Mouse (Mus musculus) lung, adult 18-20 months (tissue): ENCODE results near the gene Aurkb.

Source experiments
- DNase-seq, 2 experiments: peaks; one replicate each; pipeline ENCODE4 v3.0.0; 2022; ENCODE audit warnings: mixed read lengths in 2 of 2

Aurkb gene

GRCm38 (mm10) chr11:69064259-69065133 is 19.0 kb downstream of the Aurkb start:
- DNase-seq = no peak

- DNase-seq = no peak
These were observed 20.0 kb downstream of the Aurkb start for GRCm38 (mm10) chr11:69065394-69065925.

GRCm38 (mm10) chr11:69066163-69066861 is 20.9 kb downstream of the Aurkb start:
- peak; percentile 59 to 66 for DNase-seq

GRCm38 (mm10) chr11:69066956-69067355 is 21.5 kb downstream of the Aurkb start:
- DNase-seq = peak; percentile 88 to 91

GRCm38 (mm10) chr11:69067601-69068000 is 22.2 kb downstream of the Aurkb start:
- DNase-seq = peak; percentile 56 to 70

GRCm38 (mm10) chr11:69070093-69070492 is 24.6 kb downstream of the Aurkb start:
- no peak for DNase-seq

- DNase-seq = peak; percentile 95 to 96
These were observed 25.3 kb downstream of the Aurkb start, which contains the start of gene Tmem107 for GRCm38 (mm10) chr11:69070590-69071222. TSS of gene Tmem107 (plus strand) at chr11:69070806.

- DNase-seq = no peak
These were observed 25.8 kb downstream of the Aurkb start for GRCm38 (mm10) chr11:69071262-69071661.

- no peak for DNase-seq
These were observed 26.8 kb downstream of the Aurkb start for GRCm38 (mm10) chr11:69072234-69072633.

GRCm38 (mm10) chr11:69072666-69073064 is 27.2 kb downstream of the Aurkb start:
- no peak for DNase-seq

- DNase-seq = peak; percentile 84 to 91
These were observed 27.8 kb downstream of the Aurkb start for GRCm38 (mm10) chr11:69073065-69073888.

- DNase-seq = no peak
These were observed 28.7 kb downstream of the Aurkb start for GRCm38 (mm10) chr11:69073951-69074775.

- DNase-seq = no peak
These were observed 29.3 kb downstream of the Aurkb start for GRCm38 (mm10) chr11:69074776-69075069.

GRCm38 (mm10) chr11:69075764-69076479 is 30.5 kb downstream of the Aurkb start:
- DNase-seq = no peak

- DNase-seq = no peak
These were observed 31.1 kb downstream of the Aurkb start for GRCm38 (mm10) chr11:69076572-69076971.

- no peak for DNase-seq
These were observed 31.9 kb downstream of the Aurkb start for GRCm38 (mm10) chr11:69077316-69077715.

- no peak for DNase-seq
These were observed 32.6 kb downstream of the Aurkb start for GRCm38 (mm10) chr11:69078041-69078440.

- peak in 1 of 2 experiments; percentile 57 for DNase-seq
These were observed 33.5 kb downstream of the Aurkb start for GRCm38 (mm10) chr11:69078805-69079438.

- no peak for DNase-seq
These were observed 34.8 kb downstream of the Aurkb start for GRCm38 (mm10) chr11:69080102-69080854.

GRCm38 (mm10) chr11:69080855-69081222 is 35.4 kb downstream of the Aurkb start:
- no peak for DNase-seq
